Mouse (Mus musculus) megakaryocyte, adult 5-6 weeks (primary cell): Measurements from ENCODE around the gene Dus2. TPM values are rescaled to one million over a fixed set of nuclear protein-coding genes. Genes with fewer than 3 reads are reported as not detected.
A peak's percentile ranks its signal among the peaks of the same experiment; 100 is the strongest.

ENCODE experiments used
- ATAC-seq: 2 replicates; pipeline ENCODE4 v1.8.0; 2016; ENCODE audit warnings: mild to moderate bottlenecking, inconsistent platforms; ENCODE audit not compliant: poor library complexity, severe bottlenecking
- total RNA-seq, 2 experiments: library from RNA; stranded (forward) in 1 of 2; stranded (reverse) in 1 of 2; fragments of 153-499, 151-499 nt in 1 of 2; fragments of 221-1000, 200-1000 nt in 1 of 2; gene quantifications; 2 replicates each; pipeline versions ENCODE4 v1.2.3 to v1.2.4; 2015 to 2017

Gene Dus2
- total RNA-seq, 2 experiments from 2014 or later = 4.3 to 6.0 TPM

DNA sequence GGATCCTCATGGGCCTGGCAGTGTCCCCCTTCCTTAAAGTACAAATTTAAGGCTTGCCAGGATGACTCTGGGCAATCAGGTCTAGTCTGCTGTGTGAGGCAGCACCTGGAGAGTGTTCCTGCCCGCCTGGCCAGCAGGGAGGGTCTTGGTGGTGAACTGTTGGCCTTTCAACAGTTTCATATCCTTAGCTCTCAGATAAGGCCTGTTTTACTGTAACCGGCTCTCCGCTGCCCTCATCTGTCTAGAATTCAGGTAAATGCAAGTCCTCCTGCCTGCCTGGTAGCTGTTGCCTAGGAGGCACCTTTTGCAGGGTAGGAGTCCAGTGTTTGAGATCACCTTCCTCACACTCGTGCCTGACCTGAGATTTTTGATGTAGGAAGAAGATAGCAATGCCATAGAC lies 49.1 kb downstream of the Dus2 start:
- ATAC-seq = no peak

GRCm38 (mm10) chr8:106043055-106043454 lies 51.9 kb downstream of the Dus2 start:
- ATAC-seq = no peak

DNA sequence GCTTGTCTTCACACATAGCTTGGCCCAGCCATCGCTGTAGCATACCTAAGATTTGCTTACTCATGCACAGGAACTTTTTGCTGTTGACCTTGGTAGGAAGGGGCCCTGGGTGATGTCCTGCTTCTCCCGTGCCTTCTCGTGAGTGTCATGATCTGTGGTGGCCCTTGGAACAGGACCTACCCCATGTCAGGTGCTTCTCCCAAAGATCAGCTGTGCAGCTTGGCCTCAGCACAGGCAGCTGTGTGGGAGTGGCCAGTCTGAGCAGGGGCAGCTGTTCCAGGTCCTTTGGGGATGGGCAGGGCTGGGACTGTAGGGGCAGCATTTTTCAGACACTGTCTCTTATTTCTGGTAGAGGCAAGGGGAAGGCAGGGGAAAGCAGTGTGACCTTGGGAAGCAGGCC lies 53.0 kb downstream of the Dus2 start:
- no peak for ATAC-seq

DNA sequence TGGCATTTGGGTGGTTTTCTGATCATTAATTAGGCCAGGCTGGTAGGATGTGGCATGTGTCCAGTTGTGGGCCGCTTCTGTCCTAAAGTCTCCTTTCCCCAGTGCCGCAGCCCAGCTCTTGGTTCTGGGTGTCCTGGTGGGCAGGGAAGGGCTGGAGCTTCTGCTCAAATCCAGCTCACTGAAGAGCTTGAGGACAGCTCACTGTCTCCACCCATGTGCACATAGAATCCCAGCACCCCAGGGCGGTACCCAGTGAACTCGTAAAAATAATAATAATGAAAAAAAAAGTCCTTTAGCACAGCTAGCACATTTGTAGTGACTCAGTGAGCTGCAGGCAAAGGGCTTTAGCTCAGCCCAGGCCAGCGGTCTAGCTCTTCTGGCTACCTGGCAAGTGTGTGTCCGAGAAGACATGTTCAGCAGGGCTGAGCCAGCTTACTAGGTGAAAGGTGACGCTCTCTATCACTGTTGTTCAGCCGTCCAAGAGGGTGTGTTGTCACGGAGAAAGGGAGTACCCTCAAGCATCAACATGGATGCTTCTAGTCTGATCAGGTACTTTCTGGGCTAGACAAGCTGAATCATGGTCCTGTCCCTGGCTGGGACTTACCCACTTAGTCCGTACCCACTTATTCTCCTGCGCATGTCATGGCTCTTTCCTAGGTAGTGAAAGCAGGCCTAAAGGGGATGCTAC lies 55.9 kb downstream of the Dus2 start:
- no peak for ATAC-seq

DNA sequence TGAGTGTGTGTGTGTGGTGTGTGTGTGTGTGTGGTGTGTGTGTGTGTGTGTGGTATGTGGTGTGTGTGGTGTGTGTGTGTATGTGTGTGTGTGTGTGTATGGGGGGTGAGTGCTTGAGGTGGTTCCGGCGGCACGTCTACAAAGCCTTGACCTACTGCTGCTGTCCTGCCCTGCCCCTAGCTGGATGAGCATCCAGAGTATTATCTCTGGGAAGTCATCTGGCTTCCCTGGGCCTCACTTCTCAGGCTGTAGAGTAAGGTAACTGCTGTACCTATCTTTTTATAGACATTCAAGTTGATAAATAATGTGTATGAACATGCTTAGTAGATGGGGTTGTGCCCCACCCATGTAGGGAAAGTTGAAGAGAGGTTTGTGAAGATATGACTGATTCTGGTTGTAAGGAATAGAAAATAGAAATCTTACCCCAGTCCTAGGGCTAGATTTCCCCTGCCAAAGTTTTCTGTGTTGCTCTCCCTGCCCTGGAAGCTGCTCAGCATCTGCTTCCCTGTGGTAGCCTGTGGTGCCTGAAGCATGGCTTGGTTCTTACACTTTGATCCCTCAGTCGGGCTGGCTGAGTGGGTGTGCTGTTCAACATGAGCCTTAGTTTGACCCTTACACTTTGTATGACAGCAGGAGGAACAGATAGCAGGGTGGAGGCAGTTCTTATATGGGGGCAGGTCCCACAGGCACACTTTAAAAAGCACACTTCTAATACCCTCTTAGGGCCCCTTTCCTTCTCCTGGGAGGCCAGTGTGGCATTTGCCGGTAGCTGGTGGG lies 56.9 kb downstream of the Dus2 start:
- no peak for ATAC-seq

DNA sequence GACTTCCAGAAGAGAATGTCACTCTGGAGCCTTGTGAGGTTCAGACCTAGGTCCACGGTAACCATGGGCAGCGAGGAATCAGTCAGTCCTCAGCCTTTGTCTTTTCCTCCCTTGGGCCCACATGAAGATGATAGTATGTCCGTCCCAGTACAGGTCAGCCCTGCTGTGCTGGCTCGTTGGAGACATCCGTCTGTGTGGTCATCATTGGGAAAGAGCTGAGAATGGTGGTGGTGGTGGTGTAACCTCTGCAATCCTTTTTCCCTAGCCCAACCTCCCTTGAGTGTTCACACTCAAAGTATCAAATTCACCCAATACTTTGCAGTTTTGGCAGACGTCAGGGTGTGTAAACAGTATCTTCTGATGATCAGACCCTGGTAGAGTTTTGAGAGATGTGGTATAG lies 58.7 kb downstream of the Dus2 start:
- ATAC-seq = peak; percentile 71

DNA sequence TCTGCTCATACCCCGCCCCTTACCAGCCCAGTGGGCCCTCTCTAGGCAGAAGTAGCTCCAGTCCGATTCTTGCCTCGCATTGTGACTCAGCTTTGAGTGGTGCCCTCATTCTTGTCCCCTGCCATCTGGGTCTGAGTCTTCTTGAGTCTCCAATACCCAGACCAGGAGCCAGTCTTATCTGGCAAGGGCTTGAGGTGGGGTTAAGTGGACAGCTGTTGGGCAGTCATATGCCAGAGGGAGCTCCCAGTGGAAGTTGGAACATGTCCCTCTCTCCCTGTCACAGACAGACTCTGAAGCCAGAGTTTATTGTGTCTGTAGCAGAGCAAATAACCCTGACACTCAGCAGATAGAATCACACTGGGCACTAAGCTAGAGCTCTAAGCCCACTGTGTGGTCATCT lies 59.9 kb downstream of the Dus2 start:
- no peak for ATAC-seq

GRCm38 (mm10) chr8:106052510-106053089 lies 61.5 kb downstream of the Dus2 start:
- ATAC-seq = no peak

DNA sequence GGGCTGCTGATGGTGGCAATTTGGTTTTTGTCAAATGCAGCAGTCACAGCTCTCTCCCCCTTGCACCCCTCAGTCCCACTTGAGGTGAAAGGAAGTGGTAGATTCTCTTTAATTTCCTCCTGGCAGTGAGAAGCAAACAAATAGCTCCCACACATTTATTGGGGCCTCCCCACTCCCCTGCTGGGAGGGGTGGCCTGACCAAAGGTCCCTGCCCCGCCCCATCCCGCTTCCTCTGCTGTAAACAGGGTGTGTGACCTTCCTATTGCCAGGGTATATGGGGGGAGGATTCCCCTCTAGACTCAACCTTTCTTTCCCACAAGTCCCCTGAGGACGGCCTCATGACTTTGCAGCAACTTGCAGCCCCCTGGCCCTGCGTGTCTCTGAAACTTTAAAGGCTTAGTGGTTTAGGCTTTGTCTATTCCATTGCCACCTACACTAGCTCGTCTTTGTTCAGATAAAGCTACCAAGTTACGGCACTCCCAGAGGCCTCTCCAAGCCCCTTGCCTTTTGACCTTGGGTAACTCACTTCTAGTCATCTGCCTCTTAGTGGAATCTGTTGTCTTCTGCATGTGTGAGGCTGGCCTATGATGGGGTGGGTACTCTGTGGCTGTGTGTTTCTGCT lies 63.2 kb downstream of the Dus2 start:
- peak; percentile 34 for ATAC-seq

- no peak for ATAC-seq
These were observed 63.9 kb downstream of the Dus2 start for GRCm38 (mm10) chr8:106055038-106055437.

DNA sequence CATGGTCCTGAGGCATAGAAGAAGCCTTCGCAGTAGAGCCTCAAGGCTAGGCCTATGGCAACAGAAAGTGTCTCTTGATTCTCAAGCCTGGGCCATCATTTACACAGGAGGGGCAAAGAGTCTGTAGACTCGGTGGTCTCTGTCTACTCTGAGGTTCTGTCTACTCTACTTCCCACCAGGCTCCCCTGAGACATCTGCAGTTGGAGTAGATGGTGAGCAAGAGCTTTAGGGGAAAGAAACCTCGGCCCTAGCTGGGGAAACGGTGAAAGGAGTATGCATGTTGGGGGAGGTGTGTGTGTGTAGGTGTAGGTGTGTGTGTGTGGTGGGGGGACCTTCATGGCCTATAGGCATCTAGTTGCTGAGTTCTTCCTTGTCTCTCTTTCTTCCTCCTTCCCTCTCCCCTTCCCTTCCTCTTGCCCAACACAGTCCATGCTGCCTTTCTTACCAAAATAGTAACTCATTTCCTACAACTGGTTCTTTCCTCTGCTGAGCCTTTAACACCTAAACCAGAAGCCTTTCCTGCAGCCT lies 65.4 kb downstream of the Dus2 start:
- ATAC-seq = no peak

DNA sequence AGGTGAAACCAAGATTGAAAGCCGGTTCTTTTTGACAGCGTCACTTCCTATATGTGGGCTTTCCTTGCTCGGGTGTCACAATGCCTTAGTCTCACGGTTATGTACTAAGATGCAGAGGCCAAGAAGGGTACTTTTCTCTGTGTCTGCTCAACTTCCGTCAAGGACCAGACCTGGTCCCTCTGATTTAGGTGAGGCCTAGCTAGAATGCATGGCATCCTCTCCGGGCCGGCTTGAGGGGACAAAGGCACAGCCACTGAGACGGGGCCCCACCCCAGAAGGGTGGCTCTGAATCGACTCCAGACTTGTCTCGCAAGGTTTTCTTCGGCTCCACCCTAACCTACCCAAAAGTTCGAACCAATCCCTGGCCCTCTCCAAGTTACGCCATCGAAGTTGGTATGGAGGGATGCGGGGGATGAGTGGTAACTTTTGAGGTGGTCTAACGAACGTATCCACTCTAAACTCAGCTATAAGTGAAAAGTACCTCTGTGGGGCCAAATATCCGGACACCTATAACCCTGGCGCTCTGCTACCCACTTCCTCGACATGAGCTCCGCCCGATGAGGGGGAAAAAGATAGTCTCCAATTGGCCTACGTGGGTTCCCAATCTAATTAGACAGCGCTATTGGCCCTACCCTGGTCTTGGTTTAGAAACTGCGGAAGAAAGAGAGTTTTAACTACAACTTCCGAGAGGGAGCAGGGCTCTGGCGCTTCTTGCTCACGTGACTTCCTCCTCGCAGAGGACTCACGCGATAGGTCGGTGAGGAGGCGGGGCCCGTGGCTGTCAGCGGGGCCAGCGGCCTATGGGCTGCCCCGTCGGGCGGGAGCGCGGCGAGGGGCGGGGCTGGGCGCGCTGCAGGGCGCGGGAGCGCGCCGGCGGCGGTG lies 67.8 kb downstream of the Dus2 start, which contains the start of gene Nfatc3:
Nfatc3 (plus strand) TSS at position 110 of the 882 bp plus-strand sequence.
- peak; percentile 81 for ATAC-seq

DNA sequence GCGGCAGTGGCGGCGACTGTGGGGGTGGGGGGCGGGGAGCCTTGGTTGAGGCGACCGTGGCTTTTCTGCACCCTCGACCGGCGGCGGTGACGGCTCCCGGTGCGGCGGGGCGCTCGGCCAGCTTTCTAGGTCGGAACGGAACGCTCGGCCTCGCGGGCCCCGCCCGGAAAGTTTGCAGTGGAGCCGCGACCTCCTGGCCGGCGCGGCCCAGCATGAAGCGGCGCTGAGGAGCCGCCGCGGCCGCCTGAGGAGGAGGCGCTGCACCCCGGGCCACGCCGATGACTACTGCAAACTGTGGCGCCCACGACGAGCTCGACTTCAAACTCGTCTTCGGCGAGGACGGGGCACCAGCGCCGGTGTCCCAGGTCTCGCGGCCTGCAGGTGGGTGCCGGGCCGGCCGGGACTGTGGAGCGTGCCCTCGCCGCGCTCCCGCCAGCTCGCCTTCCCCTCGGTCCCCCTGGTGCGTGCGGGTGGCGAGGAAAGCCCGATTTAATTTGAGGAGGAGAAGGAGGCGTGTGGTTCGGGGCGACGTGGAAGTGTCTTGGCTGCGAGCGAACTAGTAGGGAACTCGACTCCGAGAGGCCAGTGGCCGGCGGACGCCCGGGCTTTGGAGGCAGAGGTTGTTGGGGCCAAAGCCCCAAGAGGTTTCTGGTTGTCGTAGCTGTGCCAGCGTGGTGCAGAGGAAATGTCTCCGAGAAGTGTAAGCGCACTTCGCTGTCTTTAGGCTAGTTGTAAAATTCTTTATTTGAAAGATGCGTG lies 68.7 kb downstream of the Dus2 start:
- peak; percentile 2; the same call in 1 of the 2 replicates for ATAC-seq

- ATAC-seq = no peak
These were observed 69.4 kb downstream of the Dus2 start for GRCm38 (mm10) chr8:106060521-106060920.

DNA sequence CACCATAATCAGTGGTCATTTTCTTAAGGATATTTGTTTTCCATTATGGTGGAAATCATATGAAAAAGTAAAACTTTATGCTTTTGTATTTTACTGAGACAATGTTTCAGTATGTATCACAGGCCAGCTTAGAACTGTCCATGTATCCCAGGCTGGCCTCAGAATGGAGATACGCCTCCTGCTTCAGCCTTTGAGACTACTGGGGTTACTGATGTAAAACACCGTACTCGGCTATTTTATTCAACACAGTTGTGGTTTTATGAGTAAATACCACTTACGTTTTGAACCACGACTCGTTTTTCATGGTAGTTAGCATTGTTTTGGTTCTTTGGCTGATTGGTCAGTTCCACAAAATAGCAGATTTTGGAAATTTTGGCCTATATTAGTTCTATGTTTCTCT lies 70.5 kb downstream of the Dus2 start:
- ATAC-seq = no peak

DNA sequence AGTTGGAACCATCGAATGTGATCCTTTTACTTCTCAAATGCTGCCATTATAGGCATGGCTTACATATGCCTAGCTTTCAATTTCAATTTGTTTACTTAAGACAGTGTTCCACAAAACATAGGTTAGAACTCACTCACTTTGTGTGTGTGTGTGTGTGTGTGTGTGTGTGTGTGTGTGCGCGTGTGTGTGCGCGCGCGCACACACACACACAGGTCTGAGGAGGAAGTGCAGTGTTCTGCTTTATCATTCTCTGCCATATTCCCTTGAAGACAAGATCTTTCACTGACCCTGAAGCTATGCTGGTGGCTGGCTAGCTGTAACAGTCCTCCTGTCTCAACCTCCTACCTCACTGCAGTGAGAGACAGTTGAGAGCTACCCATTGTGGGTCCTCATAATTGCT lies 71.9 kb downstream of the Dus2 start:
- peak; percentile 22 for ATAC-seq

GRCm38 (mm10) chr8:106066721-106067120 lies 75.6 kb downstream of the Dus2 start:
- no peak for ATAC-seq

DNA sequence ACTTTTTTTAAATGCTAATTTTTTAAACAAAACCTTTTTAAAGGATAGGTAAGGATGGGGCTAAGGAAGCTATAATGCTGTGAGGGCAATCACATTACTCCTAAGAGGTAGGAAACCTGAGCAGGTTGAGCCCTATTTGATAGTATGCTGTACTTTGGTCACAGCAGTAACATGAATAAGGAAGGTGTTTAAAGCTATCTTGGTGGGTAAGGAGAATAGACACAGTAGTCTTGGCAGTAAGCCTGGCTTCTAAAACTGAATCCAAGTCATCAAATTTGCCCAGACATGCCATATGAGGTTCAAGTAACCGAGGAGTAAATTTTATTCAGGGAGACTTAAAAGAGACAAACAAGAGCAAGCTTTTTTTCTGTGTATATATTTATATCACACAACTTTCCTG lies 78.4 kb downstream of the Dus2 start:
- ATAC-seq = no peak

DNA sequence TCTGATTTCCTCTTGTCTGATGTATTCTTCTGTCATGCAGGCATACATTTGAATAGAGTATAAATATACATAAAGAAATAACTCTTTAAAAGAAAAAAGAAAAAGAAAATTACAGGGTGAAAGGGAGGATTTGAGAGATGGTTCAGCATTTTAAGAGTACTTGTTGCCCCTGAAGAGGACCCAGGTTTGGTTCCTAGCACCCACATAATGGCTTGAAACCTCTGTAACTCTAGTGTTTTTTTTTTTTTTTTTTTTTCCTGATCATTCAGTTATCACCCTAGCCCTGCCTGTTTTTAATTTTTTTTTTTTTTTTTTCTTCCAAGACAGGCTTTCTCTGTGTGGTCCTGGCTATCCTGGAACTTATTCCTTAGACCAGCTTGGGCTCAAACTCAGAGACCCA lies 81.0 kb downstream of the Dus2 start:
- ATAC-seq = no peak

GRCm38 (mm10) chr8:106074236-106074635 lies 83.1 kb downstream of the Dus2 start:
- no peak for ATAC-seq
